Mouse (Mus musculus): ENCODE measurements at regions not wholly inside any gene's neighbourhood (a gene's known extent, or its start where the extent isn't known, plus 50 kb on each side); places are given as distances from the start of the nearest gene placed in this dataset.

DNA sequence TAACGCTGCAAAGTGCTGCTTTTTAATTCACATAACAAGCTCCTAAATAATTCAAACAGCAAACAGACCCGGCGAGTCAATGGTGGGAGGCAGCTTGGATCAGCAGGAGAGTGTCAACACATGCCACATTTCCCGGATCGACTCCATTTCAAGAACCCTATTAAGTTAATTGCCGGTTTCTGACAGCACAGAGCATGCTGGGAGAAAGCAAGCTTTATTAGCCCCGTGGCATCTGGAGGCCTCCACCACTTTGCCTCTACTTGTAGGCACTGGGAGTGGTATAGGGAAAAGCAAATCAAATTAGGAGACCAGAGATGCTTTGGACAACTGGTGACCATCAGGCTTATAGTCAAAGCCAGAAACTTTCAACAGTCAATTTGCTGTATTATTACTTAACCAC is 188.5 kb downstream of the Emx2 start:
- no peak overlapping the region for H3K27ac ChIP-seq
- ATAC-seq (ENCODE audit: insufficient read depth, low FRiP score, low read depth) = no peak
- H3K36me3 ChIP-seq = no peaks in the 10 kb centered on the region
- H3K4me2 ChIP-seq = no peak overlapping the region
- no peaks in the 10 kb centered on the region for H3K4me1 ChIP-seq
- H3K4me3 ChIP-seq (replicated peaks) = no peak overlapping the region
- H3K27me3 ChIP-seq (replicated peaks) = no peaks in the 10 kb centered on the region
- 68% methylated on average over 7 of the region's 7 CpGs for WGBS
- H3K9me3 ChIP-seq = no peaks in the 10 kb centered on the region
- H3K9ac ChIP-seq = no peak overlapping the region

DNA sequence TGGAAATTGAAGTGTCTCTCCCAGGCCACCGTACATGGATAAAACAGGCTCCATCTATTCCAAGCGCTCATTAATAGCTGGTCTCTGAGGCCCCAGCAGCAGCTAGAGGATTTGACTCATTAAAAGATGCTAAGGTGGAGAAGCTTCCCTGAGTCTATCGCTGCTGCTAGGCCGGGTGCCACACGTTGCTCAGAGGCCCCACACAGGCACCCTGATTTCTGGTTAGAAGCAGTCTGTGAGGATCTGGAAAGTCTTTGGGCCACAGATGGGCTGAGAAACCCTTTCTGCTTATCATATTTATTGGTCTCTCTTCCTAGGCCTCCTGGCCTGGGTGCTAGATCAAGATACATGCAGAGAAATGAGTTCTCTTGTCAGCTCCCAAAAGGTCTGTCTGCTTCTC is 191.2 kb downstream of the Emx2 start:
- no peaks in the 10 kb centered on the region for H3K4me1 ChIP-seq
- H3K4me3 ChIP-seq (replicated peaks) = no peak overlapping the region
- no peaks in the 10 kb centered on the region for H3K27me3 ChIP-seq (replicated peaks)
- no peak overlapping the region for H3K9ac ChIP-seq
- no peaks in the 10 kb centered on the region for H3K36me3 ChIP-seq
- no peak for ATAC-seq (ENCODE audit: insufficient read depth, low FRiP score, low read depth)
- no peaks in the 10 kb centered on the region for H3K9me3 ChIP-seq
- H3K27ac ChIP-seq = no peak overlapping the region
- no peak overlapping the region for H3K4me2 ChIP-seq
- WGBS = 86% methylated on average over 5 of the region's 5 CpGs

DNA sequence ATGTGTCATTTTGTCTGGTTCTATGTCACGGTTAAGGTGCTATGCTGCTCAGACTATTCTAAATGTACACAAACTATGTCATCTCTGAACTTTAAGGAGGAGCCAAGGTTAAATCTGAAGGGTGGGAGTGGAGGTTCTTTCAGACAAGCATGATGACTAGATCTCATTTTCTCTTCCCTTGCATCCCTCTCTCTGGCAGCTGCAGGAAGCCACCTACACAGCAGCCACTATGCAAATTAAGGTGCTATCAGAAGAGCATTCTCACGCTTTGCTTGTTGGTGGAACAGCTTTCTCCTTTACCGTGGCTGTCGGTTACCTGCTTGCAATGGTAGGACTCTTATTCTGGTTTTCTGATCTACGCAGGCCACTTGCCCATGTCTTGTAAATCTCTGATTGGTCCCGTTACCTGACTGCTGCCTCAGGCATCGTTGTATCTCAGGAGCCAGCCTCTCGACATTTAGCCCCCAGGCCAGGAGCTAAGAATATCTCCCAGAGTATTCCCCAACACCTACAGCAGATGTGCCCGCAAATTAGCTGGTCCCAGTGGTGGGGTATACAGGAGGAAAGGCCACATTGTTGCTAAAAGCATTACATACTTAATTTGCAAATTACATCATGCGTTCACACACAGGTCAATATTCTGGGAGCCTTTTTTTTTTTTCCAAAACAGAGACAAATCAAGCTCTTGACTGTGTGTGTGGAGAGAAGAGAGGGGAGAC is 192.6 kb downstream of the Emx2 start:
- WGBS = 76% methylated on average over 10 of the region's 10 CpGs
- no peak for ATAC-seq (ENCODE audit: insufficient read depth, low FRiP score, low read depth)
- Histone ChIP-seq H3K4me1 (no peaks in the 10 kb centered on the region), H3K9ac (no peak overlapping the region), H3K4me2 (no peak overlapping the region), H3K9me3 (no peaks in the 10 kb centered on the region), H3K36me3 (no peaks in the 10 kb centered on the region), H3K4me3 (replicated peaks) (no peak overlapping the region), H3K27me3 (replicated peaks) (no peaks in the 10 kb centered on the region), H3K27ac (no peak overlapping the region)

DNA sequence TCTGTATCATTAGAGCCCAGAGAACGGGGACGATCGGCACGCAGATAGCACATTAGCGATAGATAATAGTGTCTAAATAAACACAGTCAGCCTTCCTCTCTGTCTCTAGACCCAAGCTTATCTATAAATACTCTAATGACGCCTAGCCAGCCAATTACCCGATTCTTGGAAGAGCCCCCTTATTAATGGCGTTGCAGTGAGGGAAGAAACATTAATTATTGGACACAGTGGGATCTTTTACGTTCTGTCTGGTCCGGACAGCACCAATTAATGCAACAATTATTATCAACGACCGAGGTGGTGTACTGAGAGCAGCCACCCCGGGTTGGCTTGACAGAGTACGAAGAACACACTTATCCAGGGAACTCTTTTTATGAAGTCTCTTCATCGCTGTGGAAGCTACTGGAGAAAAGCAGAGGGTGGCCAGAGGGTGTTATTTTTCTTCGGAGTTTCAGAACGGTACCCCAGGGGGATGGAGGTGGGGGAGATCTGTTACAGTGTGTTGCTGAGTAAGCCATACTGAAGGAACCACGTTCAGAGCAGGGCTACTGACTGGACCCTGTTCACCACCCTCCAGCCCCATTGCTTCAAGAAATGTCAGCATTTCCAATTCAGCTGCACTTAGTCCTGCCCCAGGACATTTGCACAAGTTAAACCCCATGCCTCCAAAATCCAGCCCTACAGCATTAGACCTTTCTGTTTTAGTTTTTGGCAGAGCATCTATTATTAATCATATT is 195.6 kb downstream of the Emx2 start:
- no peak for ATAC-seq (ENCODE audit: insufficient read depth, low FRiP score, low read depth)
- no peaks in the 10 kb centered on the region for H3K9me3 ChIP-seq
- 47% methylated on average over 18 of the region's 18 CpGs for WGBS
- no peak overlapping the region for H3K4me2 ChIP-seq
- no peak overlapping the region for H3K27ac ChIP-seq
- H3K36me3 ChIP-seq = no peaks in the 10 kb centered on the region
- no peak overlapping the region for H3K4me3 ChIP-seq (replicated peaks)
- H3K27me3 ChIP-seq (replicated peaks) = no peaks in the 10 kb centered on the region
- no peaks in the 10 kb centered on the region for H3K4me1 ChIP-seq
- H3K9ac ChIP-seq = no peak overlapping the region

DNA sequence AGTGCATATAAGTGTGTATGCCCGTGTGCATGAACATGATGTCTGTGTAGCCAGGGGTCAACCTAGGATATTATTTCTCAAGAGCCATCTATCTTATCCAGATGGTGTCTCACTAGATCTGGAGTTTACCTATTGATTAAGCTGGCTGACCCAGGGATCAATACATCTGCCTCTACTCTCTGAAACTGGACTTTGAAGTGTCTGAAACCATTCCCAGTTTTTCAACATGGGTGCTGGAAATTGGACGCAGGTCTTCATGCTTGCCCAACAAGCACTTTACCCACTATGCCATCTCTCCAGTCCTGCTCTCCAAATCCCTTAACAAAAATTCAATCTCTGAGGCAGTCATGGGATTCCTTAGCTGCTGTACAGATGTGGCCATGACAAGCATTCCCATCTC is 197.1 kb downstream of the Emx2 start:
- H3K4me3 ChIP-seq (replicated peaks) = no peak overlapping the region
- WGBS = 79% methylated on average over 2 of the region's 2 CpGs
- no peak overlapping the region for H3K9ac ChIP-seq
- ATAC-seq (ENCODE audit: insufficient read depth, low FRiP score, low read depth) = no peak
- H3K9me3 ChIP-seq = no peaks in the 10 kb centered on the region
- H3K4me1 ChIP-seq = no peaks in the 10 kb centered on the region
- H3K27me3 ChIP-seq (replicated peaks) = no peaks in the 10 kb centered on the region
- H3K4me2 ChIP-seq = no peak overlapping the region
- no peaks in the 10 kb centered on the region for H3K36me3 ChIP-seq
- no peak overlapping the region for H3K27ac ChIP-seq

GRCm38 (mm10) chr19:59669793-59670192 is 211.6 kb downstream of the Emx2 start:
- H3K9me3 ChIP-seq = no peaks in the 10 kb centered on the region
- no peaks in the 10 kb centered on the region for H3K4me1 ChIP-seq
- H3K36me3 ChIP-seq = no peaks in the 10 kb centered on the region
- H3K9ac ChIP-seq = no peak overlapping the region
- H3K27me3 ChIP-seq (replicated peaks) = no peaks in the 10 kb centered on the region
- no peak overlapping the region for H3K4me2 ChIP-seq
- H3K27ac ChIP-seq = no peak overlapping the region
- H3K4me3 ChIP-seq (replicated peaks) = no peak overlapping the region
- ATAC-seq (ENCODE audit: insufficient read depth, low FRiP score, low read depth) = no peak

GRCm38 (mm10) chr19:59673537-59673936 is 215.4 kb downstream of the Emx2 start:
- no peaks in the 10 kb centered on the region for H3K4me1 ChIP-seq
- H3K9me3 ChIP-seq = no peaks in the 10 kb centered on the region
- H3K4me2 ChIP-seq = no peak overlapping the region
- ATAC-seq (ENCODE audit: insufficient read depth, low FRiP score, low read depth) = no peak
- H3K36me3 ChIP-seq = no peaks in the 10 kb centered on the region
- H3K4me3 ChIP-seq (replicated peaks) = no peak overlapping the region
- H3K27me3 ChIP-seq (replicated peaks) = no peaks in the 10 kb centered on the region
- H3K9ac ChIP-seq = no peak overlapping the region
- no peak overlapping the region for H3K27ac ChIP-seq

DNA sequence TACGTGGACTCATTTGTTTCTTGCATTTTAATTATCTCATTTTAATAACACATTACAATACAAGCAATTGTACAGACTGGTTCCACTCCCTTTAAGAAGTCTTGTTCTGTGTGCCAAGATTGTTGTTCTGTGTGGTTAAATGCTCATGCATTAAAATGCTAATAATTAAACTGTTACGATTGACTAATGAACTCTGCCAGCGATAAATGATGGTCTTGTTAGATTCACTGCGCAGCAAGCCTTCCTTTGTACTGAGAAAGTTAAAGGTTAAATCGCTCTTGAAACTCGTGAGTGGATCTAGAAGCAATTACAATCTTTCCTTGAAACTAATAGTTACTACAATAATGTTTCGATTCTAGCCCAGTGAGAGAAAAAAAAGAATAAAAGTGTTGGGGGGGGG is 221.0 kb downstream of the Emx2 start:
- 83% methylated on average over 7 of the region's 7 CpGs for WGBS
- Histone ChIP-seq H3K27me3 (replicated peaks) (no peaks in the 10 kb centered on the region), H3K27ac (no peak overlapping the region), H3K36me3 (no peaks in the 10 kb centered on the region), H3K4me1 (no peaks in the 10 kb centered on the region), H3K9me3 (no peaks in the 10 kb centered on the region), H3K4me3 (replicated peaks) (no peak overlapping the region), H3K4me2 (no peak overlapping the region), H3K9ac (no peak overlapping the region)
- ATAC-seq (ENCODE audit: insufficient read depth, low FRiP score, low read depth) = no peak

GRCm38 (mm10) chr19:59680356-59680755 is 222.2 kb downstream of the Emx2 start:
- Histone ChIP-seq H3K4me3 (replicated peaks) (no peak overlapping the region), H3K4me2 (no peak overlapping the region), H3K9ac (no peak overlapping the region), H3K36me3 (no peaks in the 10 kb centered on the region), H3K27me3 (replicated peaks) (no peaks in the 10 kb centered on the region), H3K9me3 (no peaks in the 10 kb centered on the region), H3K27ac (no peak overlapping the region), H3K4me1 (no peaks in the 10 kb centered on the region)
- WGBS = 79% methylated on average over 4 of the region's 4 CpGs
- ATAC-seq (ENCODE audit: insufficient read depth, low FRiP score, low read depth) = no peak

- no peak overlapping the region for H3K27ac ChIP-seq
- no peak overlapping the region for H3K9ac ChIP-seq
- no peak for ATAC-seq (ENCODE audit: insufficient read depth, low FRiP score, low read depth)
- WGBS = 85% methylated on average over 7 of the region's 7 CpGs
- H3K9me3 ChIP-seq = no peaks in the 10 kb centered on the region
- no peaks in the 10 kb centered on the region for H3K36me3 ChIP-seq
- no peaks in the 10 kb centered on the region for H3K27me3 ChIP-seq (replicated peaks)
- no peak overlapping the region for H3K4me2 ChIP-seq
- no peak overlapping the region for H3K4me3 ChIP-seq (replicated peaks)
- H3K4me1 ChIP-seq = no peaks in the 10 kb centered on the region
Observed at GRCm38 (mm10) chr19:59684292-59684691, 226.1 kb downstream of the Emx2 start.

- ATAC-seq (ENCODE audit: insufficient read depth, low FRiP score, low read depth) = no peak
- no peaks in the 10 kb centered on the region for H3K36me3 ChIP-seq
- H3K4me1 ChIP-seq = no peaks in the 10 kb centered on the region
- H3K9ac ChIP-seq = no peak overlapping the region
- H3K27ac ChIP-seq = no peak overlapping the region
- no peaks in the 10 kb centered on the region for H3K27me3 ChIP-seq (replicated peaks)
- 66% methylated on average over 19 of the region's 19 CpGs for WGBS
- no peak overlapping the region for H3K4me3 ChIP-seq (replicated peaks)
- no peak overlapping the region for H3K4me2 ChIP-seq
- H3K9me3 ChIP-seq = no peaks in the 10 kb centered on the region
Observed at GRCm38 (mm10) chr19:59685826-59686717, 227.9 kb downstream of the Emx2 start.

- Histone ChIP-seq H3K27ac (no peak overlapping the region), H3K9ac (no peak overlapping the region), H3K4me1 (no peaks in the 10 kb centered on the region), H3K4me3 (replicated peaks) (no peak overlapping the region), H3K36me3 (no peaks in the 10 kb centered on the region), H3K4me2 (no peak overlapping the region), H3K9me3 (no peaks in the 10 kb centered on the region), H3K27me3 (replicated peaks) (no peaks in the 10 kb centered on the region)
- ATAC-seq (ENCODE audit: insufficient read depth, low FRiP score, low read depth) = peak; percentile 70; the same call in 1 of the 2 replicates
- 69% methylated on average over 7 of the region's 7 CpGs for WGBS
Observed at GRCm38 (mm10) chr19:59687206-59687605, 229.0 kb downstream of the Emx2 start.

Measured in stomach, embryonic 15.5 days (tissue).